ENCODE assay signal across 10 mouse cellular contexts in the genomic region with DNA sequence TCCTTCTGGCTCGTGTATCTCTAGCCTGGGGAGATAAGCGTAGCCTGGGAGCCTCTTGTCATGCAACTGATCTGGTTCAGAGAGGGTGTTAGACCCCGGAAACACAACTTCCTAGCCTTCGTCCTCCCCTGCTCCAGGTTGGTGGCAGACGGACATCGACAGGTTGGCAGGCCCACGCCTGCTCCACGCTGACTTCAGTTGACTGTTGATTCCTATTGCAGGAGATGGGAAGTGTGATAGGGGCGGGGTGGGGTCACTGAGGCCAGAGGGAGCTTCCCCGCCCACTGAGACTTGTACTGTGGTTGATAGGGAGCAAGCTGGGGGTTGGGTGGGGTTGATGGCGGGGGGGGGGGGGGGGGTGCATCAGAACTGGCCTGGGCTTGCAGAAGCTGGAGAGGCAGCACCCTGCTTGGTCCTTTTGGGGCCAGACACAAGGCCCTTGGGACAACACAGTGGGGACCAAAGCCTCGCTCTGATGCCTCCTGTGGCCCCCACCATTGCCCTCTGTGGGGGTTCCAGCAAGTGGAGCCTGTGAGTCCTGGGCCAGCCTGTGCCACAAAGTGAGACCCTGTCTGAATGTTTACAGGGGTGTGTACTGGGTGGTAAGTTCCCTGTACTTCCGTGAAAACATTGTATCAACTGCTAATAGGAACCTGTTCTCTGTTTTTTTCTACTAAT. TPM values are rescaled to one million over a fixed set of nuclear protein-coding genes. Genes with fewer than 3 reads are reported as not detected.
DNase-seq lines count a peak whose midpoint lies in the region; ATAC-seq and TF ChIP-seq lines count a peak whose summit lies in the region.
"Had no signal": no experiment of that assay in that cellular context is flagged by ENCODE, and none has a peak within 500 bp of the region (broad histone marks: within the 10 kb centered on the region; RNA-seq: fewer than 3 reads in every experiment).

No protein-coding gene starts in this region.

- H3K27ac ChIP-seq in liver, embryonic 11.5 days (ENCODE audit: low read depth, low read length) = peak overlapping the region; percentile 89
- peak overlapping the region; percentile 77 for H3K27ac ChIP-seq in stomach, embryonic 15.5 days
- H3K27ac ChIP-seq: embryonic facial prominence, embryonic 13.5 days had no signal

- H3K4me2 ChIP-seq in liver, embryonic 11.5 days = peak overlapping the region; percentile 79
- no peak overlapping the region for H3K4me2 ChIP-seq in stomach, embryonic 15.5 days
- H3K4me2 ChIP-seq: embryonic facial prominence, embryonic 13.5 days had no signal

- peaks cover 8% of the 10 kb centered on the region for H3K36me3 ChIP-seq in liver, embryonic 11.5 days (ENCODE audit: control insufficient read depth, insufficient read depth, low read length)
- peaks cover 13% of the 10 kb centered on the region for H3K36me3 ChIP-seq in stomach, embryonic 15.5 days

- peak overlapping the region; percentile 50; the same call in 1 of the 2 replicates for H3K9ac ChIP-seq in liver, embryonic 11.5 days (ENCODE audit: low read depth, low read length)
- no peak overlapping the region for H3K9ac ChIP-seq in stomach, embryonic 15.5 days
- H3K9ac ChIP-seq: embryonic facial prominence, embryonic 13.5 days had no signal

- H3K9me3 ChIP-seq in liver, embryonic 11.5 days (ENCODE audit: control insufficient read depth, low read length) = no peaks in the 10 kb centered on the region
- H3K9me3 ChIP-seq in stomach, embryonic 15.5 days = no peaks in the 10 kb centered on the region
- H3K9me3 ChIP-seq: embryonic facial prominence, embryonic 13.5 days had no signal

- TF ChIP-seq POLR2A in lung, adult 2 months (IDR thresholded peaks at IDR 0.05; ENCODE audit: borderline replicate concordance, extremely low read depth, low read depth, low read length) = no peak

- no peak overlapping the region for H3K4me3 ChIP-seq in lung, adult 2 months (replicated peaks; ENCODE audit: extremely low read depth, low read depth, low read length)
- no peak overlapping the region for H3K4me3 ChIP-seq in liver, embryonic 11.5 days (ENCODE audit: low read depth, low read length)
- no peak overlapping the region for H3K4me3 ChIP-seq in stomach, embryonic 15.5 days (replicated peaks)
- H3K4me3 ChIP-seq: embryonic facial prominence, embryonic 13.5 days had no signal

- 28% methylated on average over 13 of the region's 13 CpGs for WGBS in lung, adult 2 months
- WGBS in liver, embryonic 11.5 days = 18% methylated on average over 12 of the region's 13 CpGs
- WGBS in stomach, embryonic 15.5 days = 49% methylated on average over 12 of the region's 13 CpGs

- H3K4me1 ChIP-seq in lung, adult 2 months (ENCODE audit: control insufficient read depth, insufficient read depth, low read length) = peaks cover 11% of the 10 kb centered on the region; the same call in 1 of the 2 replicates
- H3K4me1 ChIP-seq in liver, embryonic 11.5 days (replicated peaks; ENCODE audit: control insufficient read depth, insufficient read depth, low read length) = peaks cover 26% of the 10 kb centered on the region
- peaks cover 5% of the 10 kb centered on the region; the same call in 1 of the 2 replicates for H3K4me1 ChIP-seq in stomach, embryonic 15.5 days

- DNase-seq in lung, adult 18-20 months = peak; percentile 47 to 73
- DNase-seq in lung, adult 2 months = no peak
- DNase-seq in R1 (ENCODE audit: low read depth, low spot score) = peak; percentile 35
- DNase-seq in liver, embryonic 11.5 days (ENCODE audit: low spot score) = peak; percentile 57
- no peak for DNase-seq in cerebellum, postnatal 10 days
- no peak for DNase-seq in kidney, postnatal 10 days
- no peak for DNase-seq in cerebellum, adult 18-20 months
- DNase-seq: cerebellum, adult 9-10 months had no signal

- 0 out of 2 replicates have a peak, but pooled peaks cover 2% of the 10 kb centered on the region for H3K27me3 ChIP-seq in liver, embryonic 11.5 days (replicated peaks; ENCODE audit: control insufficient read depth, insufficient read depth, low read length)
- H3K27me3 ChIP-seq in stomach, embryonic 15.5 days (replicated peaks) = no peaks in the 10 kb centered on the region

- no peak for TF ChIP-seq CTCF in lung, adult 2 months (IDR thresholded peaks at IDR 0.05; ENCODE audit: insufficient read depth, low read length)

- ATAC-seq in liver, embryonic 11.5 days (replicated peaks; ENCODE audit: low FRiP score) = peak; percentile 68
- 0 out of 2 replicates have a peak, but pooled peaks have one; percentile 6 for ATAC-seq in stomach, embryonic 15.5 days (ENCODE audit: insufficient read depth, low FRiP score, low read depth)

RNA-seq across cellular contexts. Expression of a gene that starts 1.1 kb away (rescaled TPM):
- polyA plus RNA-seq in lung, adult 2 months (2012; rRNA removed) = 8.5 and 9.5 TPM in 2 replicates
- polyA plus RNA-seq in liver, embryonic 11.5 days (2014; fragmentation: Nextera tagmentation; extraction: Ambion mirVana) = 10.1 and 11.3 TPM in 2 replicates
- 4.4 and 5.8 TPM in 2 replicates for polyA plus RNA-seq in stomach, embryonic 15.5 days (2015; fragmentation: Nextera tagmentation; extraction: Ambion mirVana)

RNA-seq across cellular contexts. Expression of a gene that starts 19.8 kb away (rescaled TPM):
- 114 and 117 TPM in 2 replicates for polyA plus RNA-seq in lung, adult 2 months (2012; rRNA removed)
- polyA plus RNA-seq in liver, embryonic 11.5 days (2014; fragmentation: Nextera tagmentation; extraction: Ambion mirVana) = 46.4 and 47.0 TPM in 2 replicates
- polyA plus RNA-seq in stomach, embryonic 15.5 days (2015; fragmentation: Nextera tagmentation; extraction: Ambion mirVana) = 113 and 134 TPM in 2 replicates

RNA-seq across cellular contexts. Expression of a gene that starts 25.2 kb away (rescaled TPM):
- polyA plus RNA-seq in lung, adult 2 months (2012; rRNA removed) = 40.3 and 47.5 TPM in 2 replicates
- polyA plus RNA-seq in liver, embryonic 11.5 days (2014; fragmentation: Nextera tagmentation; extraction: Ambion mirVana) = 4.5 and 4.6 TPM in 2 replicates
- 1.4 and 1.6 TPM in 2 replicates for polyA plus RNA-seq in stomach, embryonic 15.5 days (2015; fragmentation: Nextera tagmentation; extraction: Ambion mirVana)

RNA-seq across cellular contexts. Expression of a gene that starts 29.0 kb away (rescaled TPM):
- 197 and 203 TPM in 2 replicates for polyA plus RNA-seq in lung, adult 2 months (2012; rRNA removed)
- 92.2 and 97.9 TPM in 2 replicates for polyA plus RNA-seq in liver, embryonic 11.5 days (2014; fragmentation: Nextera tagmentation; extraction: Ambion mirVana)
- 83.9 and 93.7 TPM in 2 replicates for polyA plus RNA-seq in stomach, embryonic 15.5 days (2015; fragmentation: Nextera tagmentation; extraction: Ambion mirVana)

RNA-seq across cellular contexts. Expression of a gene that starts 34.1 kb away (rescaled TPM):
- polyA plus RNA-seq in lung, adult 2 months (2012; rRNA removed) = 1,275 and 1,423 TPM in 2 replicates
- polyA plus RNA-seq in liver, embryonic 11.5 days (2014; fragmentation: Nextera tagmentation; extraction: Ambion mirVana) = 213 and 229 TPM in 2 replicates
- 692 and 697 TPM in 2 replicates for polyA plus RNA-seq in stomach, embryonic 15.5 days (2015; fragmentation: Nextera tagmentation; extraction: Ambion mirVana)

Comparison
In these comparisons a context has a peak if more than half of its experiments do, and no peak if none do; other contexts are left out.
1. DNase-seq: peak in lung, adult 18-20 months (2 of 2), R1 (single experiment) and liver, embryonic 11.5 days (single experiment); none in lung, adult 2 months (single experiment), cerebellum, postnatal 10 days (0 of 2), kidney, postnatal 10 days (single experiment) and cerebellum, adult 18-20 months (0 of 2).